Mouse (Mus musculus): ENCODE measurements around the gene Crybb3.

- TF ChIP-seq CHD2 (IDR thresholded peaks at IDR 0.05; ENCODE audit: low read depth, low read length) (no peak), ZC3H11A (IDR thresholded peaks at IDR 0.05; ENCODE audit: borderline replicate concordance, low read depth, low read length) (no peak), HCFC1 (IDR thresholded peaks at IDR 0.05; ENCODE audit: borderline replicate concordance, insufficient read depth, low read length) (no peak), ZNF384 (IDR thresholded peaks at IDR 0.05; ENCODE audit: low read depth, low read length) (no peak)
Measured at GRCm38 (mm10) chr5:113086439-113086838, 5.1 kb upstream of the Crybb3 start.

Measured in ES-E14 (cell line).